Mouse (Mus musculus): Measurements from ENCODE around the gene Serpina16. TPM values are rescaled to one million over a fixed set of nuclear protein-coding genes. Genes with fewer than 3 reads are reported as not detected.
"Not testable (repeated sequence)": the region's sequence is repeated elsewhere in the genome, so short reads cannot be mapped to it uniquely, and the experiment has no call there.

Serpina16 gene
- polyA plus RNA-seq, 1 experiment from 2014 or later: not detected

DNA sequence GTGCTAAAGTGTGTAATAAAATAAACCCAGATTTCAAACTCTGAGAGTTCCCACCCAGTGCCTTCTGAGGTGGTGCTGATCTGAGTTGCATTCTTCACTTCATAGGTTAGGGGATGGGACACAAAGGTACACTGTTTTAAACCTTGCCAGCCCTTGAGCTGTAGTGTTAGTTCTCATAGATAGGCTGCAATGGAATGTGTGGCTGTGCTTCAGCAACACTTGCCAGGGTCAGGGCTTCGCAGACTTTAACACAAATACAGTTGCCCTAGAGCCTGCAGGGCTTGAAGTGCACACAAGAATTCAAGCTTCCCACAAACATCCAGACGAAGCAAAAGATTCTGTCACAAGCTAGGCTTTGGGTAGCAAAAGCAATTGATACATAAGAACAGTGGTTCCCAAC is 5.0 kb downstream of the Serpina16 start:
- no peak overlapping the region for H3K4me2 ChIP-seq

GRCm38 (mm10) chr12:103670344-103670743 is 5.6 kb downstream of the Serpina16 start:
- H3K9me3 ChIP-seq (replicated peaks; ENCODE audit: control insufficient read depth, low read length): no peaks in the 10 kb centered on the region
- WGBS (ENCODE audit: insufficient replicate concordance): 80% methylated on average over 5 of the region's 5 CpGs
- no peak overlapping the region for H3K9ac ChIP-seq (ENCODE audit: low read depth, low read length)
- no peaks in the 10 kb centered on the region for H3K36me3 ChIP-seq (ENCODE audit: control insufficient read depth, insufficient read depth, low read length)
- no peak overlapping the region for H3K27ac ChIP-seq (ENCODE audit: low read depth, low read length)
- no peaks in the 10 kb centered on the region for H3K27me3 ChIP-seq (ENCODE audit: control insufficient read depth, insufficient read depth, low read length)
- no peak overlapping the region for H3K4me2 ChIP-seq
- no peaks in the 10 kb centered on the region; the same call in 1 of the 2 replicates for H3K4me1 ChIP-seq (ENCODE audit: control insufficient read depth, insufficient read depth, low read length)
- no peak overlapping the region for H3K4me3 ChIP-seq (ENCODE audit: low read depth, low read length)
- ATAC-seq (replicated peaks; ENCODE audit: insufficient number of reproducible peaks, low FRiP score, low TSS enrichment): no peak

More for the DNA sequence above, 5.0 kb downstream of the Serpina16 start:
- H3K4me3 ChIP-seq (ENCODE audit: low read depth, low read length): no peak overlapping the region
- no peaks in the 10 kb centered on the region for H3K36me3 ChIP-seq (ENCODE audit: control insufficient read depth, insufficient read depth, low read length)
- H3K4me1 ChIP-seq (ENCODE audit: control insufficient read depth, insufficient read depth, low read length): no peaks in the 10 kb centered on the region; the same call in 1 of the 2 replicates
- no peaks in the 10 kb centered on the region for H3K9me3 ChIP-seq (replicated peaks; ENCODE audit: control insufficient read depth, low read length)
- no peak overlapping the region for H3K27ac ChIP-seq (ENCODE audit: low read depth, low read length)
- no peak overlapping the region for H3K9ac ChIP-seq (ENCODE audit: low read depth, low read length)
- ATAC-seq (replicated peaks; ENCODE audit: insufficient number of reproducible peaks, low FRiP score, low TSS enrichment): no peak
- no peaks in the 10 kb centered on the region for H3K27me3 ChIP-seq (ENCODE audit: control insufficient read depth, insufficient read depth, low read length)
- WGBS (ENCODE audit: insufficient replicate concordance): 31% methylated on average over 2 of the region's 2 CpGs

DNA sequence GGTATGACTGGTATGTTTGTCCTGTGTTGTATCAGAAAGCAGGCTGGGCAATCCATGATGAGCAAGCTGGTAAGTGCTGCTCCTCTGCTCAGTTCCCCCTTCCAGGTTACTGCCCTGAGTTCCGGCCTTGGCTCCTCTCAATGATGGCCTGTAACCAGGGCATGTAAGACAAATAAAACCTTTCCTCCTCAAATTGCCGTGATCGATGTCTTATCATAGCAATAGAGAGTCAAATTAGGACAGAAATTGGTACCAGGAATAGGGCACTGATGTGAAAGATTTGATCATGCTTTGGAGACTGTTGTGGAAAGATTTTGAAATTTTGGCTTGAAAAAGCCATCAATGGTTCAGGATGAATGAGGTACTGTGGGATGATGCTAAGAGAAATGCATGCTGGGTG is 10.7 kb downstream of the Serpina16 start:
- Histone ChIP-seq H3K9ac (ENCODE audit: low read depth, low read length) (no peak overlapping the region), H3K4me1 (ENCODE audit: control insufficient read depth, insufficient read depth, low read length) (no peaks in the 10 kb centered on the region), H3K4me2 (no peak overlapping the region), H3K4me3 (ENCODE audit: low read depth, low read length) (no peak overlapping the region), H3K9me3 (replicated peaks; ENCODE audit: control insufficient read depth, low read length) (no peaks in the 10 kb centered on the region), H3K27ac (ENCODE audit: low read depth, low read length) (no peak overlapping the region), H3K36me3 (ENCODE audit: control insufficient read depth, insufficient read depth, low read length) (no peaks in the 10 kb centered on the region), H3K27me3 (ENCODE audit: control insufficient read depth, insufficient read depth, low read length) (no peaks in the 10 kb centered on the region)
- WGBS (ENCODE audit: insufficient replicate concordance): 87% methylated on average over 3 of the region's 3 CpGs
- ATAC-seq (replicated peaks; ENCODE audit: insufficient number of reproducible peaks, low FRiP score, low TSS enrichment): no peak

DNA sequence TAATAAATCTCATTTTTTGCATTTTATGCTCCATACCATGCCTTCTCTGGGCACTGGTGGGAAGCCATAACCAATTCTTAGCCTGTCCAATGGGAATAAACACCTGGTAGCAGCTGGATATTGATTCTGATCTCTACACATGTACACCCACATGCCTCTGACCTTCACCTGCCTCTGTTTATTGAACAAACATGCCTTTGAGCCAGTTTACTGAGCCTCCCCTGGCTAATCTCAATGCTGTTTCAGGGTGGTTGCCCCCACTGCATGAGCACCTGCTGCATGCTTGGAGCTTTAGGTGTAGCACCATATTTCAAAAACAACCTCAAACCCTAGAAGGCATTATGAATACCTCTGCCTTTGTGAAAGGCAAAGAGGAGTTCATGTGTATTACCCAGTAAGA is 13.9 kb downstream of the Serpina16 start:
- not testable (repeated sequence) for H3K4me2 ChIP-seq; H3K4me3 ChIP-seq (ENCODE audit: low read depth, low read length); H3K9ac ChIP-seq (ENCODE audit: low read depth, low read length); H3K36me3 ChIP-seq (ENCODE audit: control insufficient read depth, insufficient read depth, low read length); H3K4me1 ChIP-seq (ENCODE audit: control insufficient read depth, insufficient read depth, low read length); H3K27ac ChIP-seq (ENCODE audit: low read depth, low read length); ATAC-seq (replicated peaks; ENCODE audit: insufficient number of reproducible peaks, low FRiP score, low TSS enrichment); H3K27me3 ChIP-seq (ENCODE audit: control insufficient read depth, insufficient read depth, low read length); H3K9me3 ChIP-seq (replicated peaks; ENCODE audit: control insufficient read depth, low read length)

GRCm38 (mm10) chr12:103660076-103660475 is 15.9 kb downstream of the Serpina16 start:
- Histone ChIP-seq H3K4me2 (no peak overlapping the region), H3K4me3 (ENCODE audit: low read depth, low read length) (no peak overlapping the region), H3K9me3 (replicated peaks; ENCODE audit: control insufficient read depth, low read length) (no peaks in the 10 kb centered on the region), H3K27me3 (ENCODE audit: control insufficient read depth, insufficient read depth, low read length) (no peaks in the 10 kb centered on the region), H3K27ac (ENCODE audit: low read depth, low read length) (no peak overlapping the region), H3K4me1 (ENCODE audit: control insufficient read depth, insufficient read depth, low read length) (no peaks in the 10 kb centered on the region), H3K36me3 (ENCODE audit: control insufficient read depth, insufficient read depth, low read length) (no peaks in the 10 kb centered on the region), H3K9ac (ENCODE audit: low read depth, low read length) (no peak overlapping the region)
- 84% methylated on average over 5 of the region's 5 CpGs for WGBS (ENCODE audit: insufficient replicate concordance)
- ATAC-seq (replicated peaks; ENCODE audit: insufficient number of reproducible peaks, low FRiP score, low TSS enrichment): no peak

GRCm38 (mm10) chr12:103659171-103659570 is 16.8 kb downstream of the Serpina16 start:
- H3K4me1 ChIP-seq (ENCODE audit: control insufficient read depth, insufficient read depth, low read length): no peaks in the 10 kb centered on the region
- 74% methylated on average over 2 of the region's 2 CpGs for WGBS (ENCODE audit: insufficient replicate concordance)
- no peak overlapping the region for H3K9ac ChIP-seq (ENCODE audit: low read depth, low read length)
- H3K36me3 ChIP-seq (ENCODE audit: control insufficient read depth, insufficient read depth, low read length): no peaks in the 10 kb centered on the region
- no peak overlapping the region for H3K27ac ChIP-seq (ENCODE audit: low read depth, low read length)
- H3K27me3 ChIP-seq (ENCODE audit: control insufficient read depth, insufficient read depth, low read length): no peaks in the 10 kb centered on the region
- H3K4me2 ChIP-seq: no peak overlapping the region
- no peaks in the 10 kb centered on the region for H3K9me3 ChIP-seq (replicated peaks; ENCODE audit: control insufficient read depth, low read length)
- no peak overlapping the region for H3K4me3 ChIP-seq (ENCODE audit: low read depth, low read length)
- ATAC-seq (replicated peaks; ENCODE audit: insufficient number of reproducible peaks, low FRiP score, low TSS enrichment): no peak

DNA sequence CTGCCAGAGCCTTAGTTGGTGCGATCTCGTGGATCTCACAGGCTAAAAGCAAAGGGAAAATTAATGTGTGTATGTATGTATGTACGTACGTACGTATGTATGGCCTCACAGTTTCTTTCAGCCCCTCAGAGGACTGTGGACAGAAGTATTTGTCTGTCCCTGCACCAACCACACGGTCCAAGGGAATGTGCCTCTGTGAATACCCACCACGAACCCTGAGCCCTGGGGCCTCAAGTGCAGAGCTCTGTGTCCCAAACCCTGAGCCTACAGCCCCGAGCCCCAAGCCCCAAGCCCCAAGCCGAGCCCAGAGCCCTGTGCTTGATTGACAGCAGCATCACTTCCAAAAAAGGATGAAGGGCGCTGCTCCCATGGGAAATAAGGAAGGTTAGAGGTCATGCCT is 17.9 kb downstream of the Serpina16 start:
- Histone ChIP-seq H3K9me3 (replicated peaks; ENCODE audit: control insufficient read depth, low read length) (no peaks in the 10 kb centered on the region), H3K27me3 (ENCODE audit: control insufficient read depth, insufficient read depth, low read length) (no peaks in the 10 kb centered on the region), H3K4me1 (ENCODE audit: control insufficient read depth, insufficient read depth, low read length) (no peaks in the 10 kb centered on the region), H3K4me2 (no peak overlapping the region), H3K4me3 (ENCODE audit: low read depth, low read length) (no peak overlapping the region), H3K9ac (ENCODE audit: low read depth, low read length) (no peak overlapping the region), H3K27ac (ENCODE audit: low read depth, low read length) (no peak overlapping the region), H3K36me3 (ENCODE audit: control insufficient read depth, insufficient read depth, low read length) (no peaks in the 10 kb centered on the region)
- 74% methylated on average over 10 of the region's 10 CpGs for WGBS (ENCODE audit: insufficient replicate concordance)
- no peak for ATAC-seq (replicated peaks; ENCODE audit: insufficient number of reproducible peaks, low FRiP score, low TSS enrichment)

- Histone ChIP-seq H3K27me3 (ENCODE audit: control insufficient read depth, insufficient read depth, low read length) (no peaks in the 10 kb centered on the region), H3K36me3 (ENCODE audit: control insufficient read depth, insufficient read depth, low read length) (no peaks in the 10 kb centered on the region), H3K4me2 (no peak within 1 kb of the TSS), H3K4me1 (ENCODE audit: control insufficient read depth, insufficient read depth, low read length) (no peaks in the 10 kb centered on the region), H3K27ac (ENCODE audit: low read depth, low read length) (no peak within 1 kb of the TSS), H3K4me3 (ENCODE audit: low read depth, low read length) (no peak within 1 kb of the TSS), H3K9me3 (replicated peaks; ENCODE audit: control insufficient read depth, low read length) (no peaks in the 10 kb centered on the region), H3K9ac (ENCODE audit: low read depth, low read length) (no peak within 1 kb of the TSS)
- no peak for ATAC-seq (replicated peaks; ENCODE audit: insufficient number of reproducible peaks, low FRiP score, low TSS enrichment)
- 70% methylated on average over 9 of the region's 9 CpGs for WGBS (ENCODE audit: insufficient replicate concordance)
These were observed 18.9 kb downstream of the Serpina16 start, which contains the start of gene Serpina6 for GRCm38 (mm10) chr12:103656848-103657626. Gene Serpina6, minus strand, starts transcription at chr12:103657212.
